Comparison of ENCODE assay signal across 15 mouse cellular contexts in the genomic region with DNA sequence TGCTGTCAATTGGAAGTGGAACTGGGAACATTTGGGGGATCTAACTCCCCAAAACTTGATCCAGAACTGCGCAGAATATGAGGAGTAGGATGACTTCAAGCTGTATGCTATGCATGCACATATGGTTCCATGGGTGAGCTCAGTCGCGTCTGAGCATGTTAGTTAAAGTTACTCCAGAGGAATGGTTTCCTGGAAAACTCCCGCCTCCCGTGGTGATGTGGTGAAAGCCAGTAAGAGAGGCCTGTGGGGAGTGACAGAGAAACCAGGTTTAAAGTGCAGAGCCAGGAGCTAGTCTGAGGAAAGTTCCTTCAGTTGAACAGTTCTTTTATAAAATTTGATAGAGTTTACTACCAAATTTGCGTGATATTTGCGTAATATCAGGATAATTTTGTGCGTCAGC.
"Had no signal": no experiment of that assay in that cellular context is flagged by ENCODE, and none has a peak within 500 bp of the region (broad histone marks: within the 10 kb centered on the region; RNA-seq: fewer than 3 reads in every experiment).

No protein-coding gene starts in this region.

- H3K36me3 ChIP-seq: liver, embryonic 15.5 days; neural tube, embryonic 13.5 days had no signal

- H3K27me3 ChIP-seq: liver, embryonic 15.5 days; neural tube, embryonic 13.5 days had no signal

- H3K9ac ChIP-seq: liver, embryonic 15.5 days; neural tube, embryonic 13.5 days had no signal

- H3K4me2 ChIP-seq: liver, embryonic 11.5 days; liver, embryonic 15.5 days; neural tube, embryonic 13.5 days had no signal

- ATAC-seq: lung, postnatal 0 days; midbrain, embryonic 16.5 days had no signal

- DNase-seq: kidney, adult 8-10 months; layer of hippocampus, adult 9-11 months; left cerebral cortex, postnatal 4 days; lung, adult 2 months; lung, postnatal 36 days; retina, postnatal 1 day; right cerebral cortex, postnatal 4 days; spleen, adult 18-20 months; thymus, adult 18-20 months; thymus, postnatal 14 days had no signal

- H3K27ac ChIP-seq: liver, embryonic 15.5 days; neural tube, embryonic 13.5 days had no signal

- H3K9me3 ChIP-seq: liver, embryonic 15.5 days; neural tube, embryonic 13.5 days had no signal

- H3K4me3 ChIP-seq: liver, embryonic 15.5 days; neural tube, embryonic 13.5 days had no signal
